Mouse (Mus musculus): ENCODE measurements around the gene Ddah1.

Ddah1 gene

GRCm38 (mm10) chr3:145768439-145768838, 10.0 kb downstream of the Ddah1 start:
- DNase-seq, result no peak

GRCm38 (mm10) chr3:145773384-145773783, 14.9 kb downstream of the Ddah1 start:
- no peak for DNase-seq

GRCm38 (mm10) chr3:145774336-145774735, 15.9 kb downstream of the Ddah1 start:
- DNase-seq, result no peak

GRCm38 (mm10) chr3:145775236-145775635, 16.8 kb downstream of the Ddah1 start:
- DNase-seq, result no peak

- no peak for DNase-seq
Observed at GRCm38 (mm10) chr3:145775862-145776261, 17.4 kb downstream of the Ddah1 start.

GRCm38 (mm10) chr3:145777006-145777405, 18.5 kb downstream of the Ddah1 start:
- peak; percentile 41 for DNase-seq

GRCm38 (mm10) chr3:145778406-145778922, 20.0 kb downstream of the Ddah1 start:
- no peak for DNase-seq

GRCm38 (mm10) chr3:145779279-145779973, 21.0 kb downstream of the Ddah1 start:
- no peak for DNase-seq

- no peak for DNase-seq
Observed at GRCm38 (mm10) chr3:145780784-145781442, 22.4 kb downstream of the Ddah1 start.

GRCm38 (mm10) chr3:145785244-145785643, 26.8 kb downstream of the Ddah1 start:
- no peak for DNase-seq

- DNase-seq, result no peak
Observed at GRCm38 (mm10) chr3:145787303-145787702, 28.8 kb downstream of the Ddah1 start.

GRCm38 (mm10) chr3:145789114-145789513, 30.6 kb downstream of the Ddah1 start:
- no peak for DNase-seq

- DNase-seq, result no peak
Observed at GRCm38 (mm10) chr3:145790233-145790632, 31.8 kb downstream of the Ddah1 start.

GRCm38 (mm10) chr3:145790709-145791108, 32.2 kb downstream of the Ddah1 start:
- no peak for DNase-seq

GRCm38 (mm10) chr3:145794355-145794754, 35.9 kb downstream of the Ddah1 start:
- DNase-seq, result no peak

GRCm38 (mm10) chr3:145795896-145796295, 37.4 kb downstream of the Ddah1 start:
- DNase-seq, result no peak

- DNase-seq, result no peak
Observed at GRCm38 (mm10) chr3:145798042-145798441, 39.6 kb downstream of the Ddah1 start.

GRCm38 (mm10) chr3:145798751-145799188, 40.3 kb downstream of the Ddah1 start:
- no peak for DNase-seq

- DNase-seq, result no peak
Observed at GRCm38 (mm10) chr3:145799365-145799764, 40.9 kb downstream of the Ddah1 start.

- DNase-seq, result no peak
Observed at GRCm38 (mm10) chr3:145802106-145802505, 43.6 kb downstream of the Ddah1 start.

- no peak for DNase-seq
Observed at GRCm38 (mm10) chr3:145805848-145806247, 47.4 kb downstream of the Ddah1 start.

- peak; percentile 5 for DNase-seq
Observed at GRCm38 (mm10) chr3:145806502-145806901, 48.0 kb downstream of the Ddah1 start.

- DNase-seq, result no peak
Observed at GRCm38 (mm10) chr3:145816807-145817206, 58.3 kb downstream of the Ddah1 start.

GRCm38 (mm10) chr3:145817276-145817675, 58.8 kb downstream of the Ddah1 start:
- no peak for DNase-seq
